Mouse (Mus musculus): ENCODE results near the gene Pgam5. TPM values are rescaled to one million over a fixed set of nuclear protein-coding genes. Genes with fewer than 3 reads are reported as not detected.
A peak's percentile ranks its signal among the peaks of the same experiment; 100 is the strongest.

Pgam5 gene
- total RNA-seq, 2 experiments from 2014 or later: 34.2 to 35.4 TPM

DNA sequence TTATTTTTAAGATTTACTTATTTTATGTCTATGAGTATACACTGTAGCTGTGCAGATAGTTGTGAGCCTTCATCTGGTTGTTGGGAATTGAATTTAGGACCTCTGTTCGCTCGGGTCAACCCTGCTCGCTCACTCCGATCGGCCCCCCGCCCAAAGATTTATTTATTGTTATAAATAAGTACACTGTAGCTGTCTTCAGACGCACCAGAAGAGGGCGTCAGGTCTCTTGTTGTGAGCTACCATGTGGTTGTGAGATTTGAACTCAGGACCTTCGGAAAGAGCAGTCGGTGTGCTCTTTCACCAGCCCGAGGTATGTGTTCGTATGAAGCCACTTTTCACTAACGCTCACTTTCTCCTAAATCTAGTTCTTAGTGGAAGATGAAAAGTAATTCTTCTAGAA lies 38.1 kb downstream of the Pgam5 start:
- intact Hi-C loops (cut with DNase I): no loop called here
- DNase-seq: peak in 1 of 2 experiments; percentile 6

DNA sequence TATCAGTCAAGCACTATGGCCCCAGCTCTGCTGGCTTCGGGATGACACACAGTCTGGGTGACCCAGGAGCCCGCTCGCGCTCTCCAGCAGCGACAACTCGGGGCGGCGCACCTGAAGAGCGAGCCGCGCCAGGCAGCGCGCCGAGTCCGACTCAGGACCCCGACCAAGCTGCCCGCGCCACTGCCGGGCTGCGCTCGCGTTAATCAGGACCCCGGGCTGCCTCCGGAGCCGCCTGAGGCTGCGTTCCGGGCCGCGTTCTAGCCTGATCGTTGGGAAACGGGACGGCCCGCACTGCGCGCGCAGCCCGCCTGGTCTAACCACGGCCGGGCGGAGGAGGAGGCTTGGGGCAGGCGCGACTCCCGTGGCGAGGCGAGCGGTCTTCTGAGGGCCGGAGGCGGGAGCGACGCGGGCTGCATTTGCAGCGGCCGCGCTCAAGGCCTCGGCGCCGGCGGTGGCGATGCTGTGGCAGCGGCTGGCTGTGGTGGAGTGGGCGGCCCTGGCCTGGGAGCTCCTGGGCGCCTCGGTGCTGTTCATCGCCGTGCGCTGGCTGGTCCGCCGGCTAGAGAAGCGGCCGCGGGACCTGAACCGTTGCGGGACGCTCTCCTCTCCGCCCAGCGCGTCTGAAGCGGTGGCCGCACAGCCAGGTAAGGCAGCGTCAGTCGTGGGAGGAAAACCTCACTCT lies 38.8 kb downstream of the Pgam5 start, which contains the start of gene Ankle2:
TSS of gene Ankle2 (plus strand) at position 225 of the 682 bp plus-strand sequence.
- peak; percentile 93 to 97 for DNase-seq
- intact Hi-C loops (cut with DNase I): no loop called here

DNA sequence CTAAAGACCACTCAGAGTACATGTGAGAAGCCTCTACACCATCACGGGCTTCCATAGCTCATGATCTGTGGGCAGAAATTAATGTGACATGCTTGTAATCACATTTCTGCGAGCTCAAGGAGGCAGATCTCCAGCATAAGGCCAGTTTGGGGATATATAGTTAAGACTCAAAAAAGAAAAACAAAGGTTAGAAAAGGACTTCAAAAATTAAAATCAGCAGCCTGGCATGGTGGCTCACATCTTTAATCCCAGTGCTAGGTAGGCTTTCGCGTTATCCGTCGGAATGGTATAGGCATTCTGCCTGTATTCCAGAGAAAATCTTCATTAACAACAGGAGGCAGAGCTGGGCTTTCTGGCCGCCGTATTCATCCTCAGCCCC lies 39.3 kb downstream of the Pgam5 start:
- intact Hi-C loops (cut with DNase I): no loop called here
- peak in 1 of 2 experiments; percentile 2 for DNase-seq

DNA sequence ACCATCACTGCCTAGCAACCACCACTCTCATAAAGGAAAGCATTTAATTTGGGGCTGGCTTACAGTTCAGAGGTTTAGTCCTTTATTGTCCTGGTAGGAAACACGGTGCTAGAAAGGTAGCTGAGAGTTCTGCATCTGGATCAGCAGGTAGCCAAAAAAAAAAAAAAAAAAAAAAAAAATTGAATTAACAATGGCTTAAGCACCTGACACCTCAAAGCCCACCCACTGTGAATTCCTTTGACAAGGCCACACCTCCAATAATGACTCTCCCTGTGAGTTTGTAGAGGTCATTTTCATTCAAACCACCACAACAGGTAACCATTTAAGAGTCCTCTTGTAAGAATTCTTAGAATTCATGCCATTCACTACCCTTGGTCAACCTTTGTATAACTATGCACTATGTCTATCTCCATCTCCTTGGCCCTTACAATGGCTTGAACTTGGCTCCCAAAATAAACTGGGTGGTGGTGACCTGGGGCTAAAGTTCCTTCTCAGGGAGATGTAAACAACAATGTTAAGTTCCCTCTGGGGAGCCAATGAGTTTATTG lies 42.3 kb downstream of the Pgam5 start:
- intact Hi-C loops (cut with DNase I): no loop called here
- DNase-seq: no peak

DNA sequence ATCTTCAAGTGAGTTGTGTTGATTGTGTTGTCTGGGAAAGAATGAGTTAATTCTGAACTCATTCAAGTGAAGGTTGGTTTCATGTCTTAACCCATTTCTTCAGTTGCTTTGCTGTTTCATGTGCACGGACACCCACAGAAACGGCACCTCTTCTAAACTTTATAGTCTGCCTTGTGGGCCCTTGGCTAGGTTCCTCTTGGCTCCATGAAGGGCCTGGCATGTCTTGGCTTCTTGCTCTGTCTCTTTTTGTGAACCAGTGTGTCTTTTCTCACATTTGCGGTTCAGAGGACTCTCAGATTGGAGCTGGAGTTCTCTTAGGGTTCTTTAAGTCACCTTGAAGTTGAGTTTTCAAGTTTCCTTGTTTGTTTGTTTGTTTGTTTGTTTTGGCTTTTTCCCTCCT lies 44.7 kb downstream of the Pgam5 start:
- intact Hi-C loops (cut with DNase I): no loop called here
- DNase-seq: no peak

DNA sequence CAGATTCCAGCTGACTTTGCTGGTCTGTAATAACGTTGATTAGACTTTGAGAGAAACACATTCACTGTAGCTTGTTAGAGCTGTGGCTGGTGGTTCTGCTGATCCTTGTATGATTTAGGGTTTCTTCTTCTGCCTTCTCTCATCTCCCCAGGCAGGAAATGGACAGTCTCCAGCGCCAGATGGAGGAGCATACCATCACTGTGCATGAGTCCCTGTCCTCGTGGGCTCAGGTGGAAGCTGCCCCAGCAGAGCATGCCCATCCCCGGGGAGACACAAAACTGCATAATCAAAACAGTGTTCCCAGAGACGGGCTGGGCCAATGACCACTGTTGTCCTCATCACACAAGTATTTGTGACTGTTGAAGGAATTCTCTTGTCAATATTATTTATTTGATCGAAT lies 47.0 kb downstream of the Pgam5 start:
- no peak for DNase-seq
- intact Hi-C loops (cut with DNase I): no loop called here

DNA sequence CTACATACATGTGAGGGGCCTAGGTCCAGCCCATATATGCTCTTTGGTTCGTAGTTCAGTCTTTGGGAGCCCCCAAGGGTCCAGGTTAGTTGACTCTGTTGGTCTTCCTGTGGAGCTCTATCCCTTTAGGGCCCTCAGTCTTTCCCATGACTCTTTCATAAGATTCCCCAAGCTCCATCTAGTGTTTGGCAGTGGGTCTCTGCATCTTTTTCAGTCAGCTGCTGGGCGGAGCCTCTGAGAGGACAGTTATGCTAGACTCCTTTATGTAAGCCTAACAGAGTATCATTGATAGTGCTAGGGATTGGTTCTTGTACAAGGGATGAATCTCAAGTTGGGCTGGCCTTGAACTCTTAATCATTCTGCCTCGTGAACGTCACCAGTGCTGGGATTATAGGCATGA lies 49.4 kb downstream of the Pgam5 start:
- intact Hi-C loops (cut with DNase I): no loop called here
- DNase-seq: no peak

DNA sequence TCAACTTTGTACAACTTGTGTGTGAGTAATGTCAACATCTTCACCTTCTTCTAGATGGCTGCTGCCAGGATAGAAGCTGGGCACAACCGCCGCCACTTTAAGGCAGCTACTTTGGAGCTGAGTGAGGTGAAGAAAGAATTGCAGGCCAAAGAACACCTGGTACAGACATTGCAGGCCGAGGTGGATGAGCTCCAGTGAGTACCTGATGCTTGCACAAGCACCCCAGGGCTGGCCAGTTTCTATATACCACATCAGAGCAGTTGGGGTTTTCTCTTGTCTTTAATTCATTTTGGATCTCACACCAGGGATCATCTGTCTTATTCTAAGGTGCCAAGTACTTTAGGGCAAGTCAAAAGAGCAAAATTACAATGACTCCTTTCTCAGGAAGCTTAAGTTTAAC lies 52.9 kb downstream of the Pgam5 start:
- no peak for DNase-seq
- intact Hi-C loops (cut with DNase I): no loop called here

DNA sequence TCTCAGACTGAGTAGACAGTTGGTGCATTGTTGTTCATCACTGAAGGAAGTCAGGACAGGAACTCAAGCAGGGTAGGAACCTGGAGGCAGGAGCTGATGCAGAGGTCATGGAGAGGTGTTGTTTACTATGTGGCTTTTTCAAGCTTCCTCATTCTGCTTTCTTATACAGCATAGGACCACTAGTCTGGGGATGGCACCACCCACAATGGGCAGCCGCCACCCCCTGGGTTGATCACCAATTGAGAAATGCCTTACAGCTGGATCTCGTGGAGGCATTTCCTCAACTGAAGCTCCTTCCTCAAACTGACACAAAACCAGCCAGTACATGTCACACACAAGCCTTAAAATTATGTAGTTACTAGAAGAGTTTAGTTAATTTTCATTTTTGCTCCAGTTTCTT lies 58.4 kb downstream of the Pgam5 start:
- DNase-seq: no peak
- intact Hi-C loops (cut with DNase I): no loop called here

Other genes with a start within 250 kb of the Pgam5 start
- 1 to 10 TPM; 1.7 to 3.0 TPM for gene Gm17655, start 197.4 kb downstream of the Pgam5 start, total RNA-seq (2021)
- gene Gm35315, start 175.5 kb downstream of the Pgam5 start, total RNA-seq (2021): under 1 TPM in 1 of 2 experiments, not detected in 1; 0.08 TPM
- gene Plcxd1, start 169.9 kb downstream of the Pgam5 start, total RNA-seq (2021): not detected
- 10 to 100 TPM; 27.2 to 28.8 TPM for gene Gtpbp6, start 161.7 kb downstream of the Pgam5 start, total RNA-seq (2021)
- gene Zfp605, start 159.8 kb downstream of the Pgam5 start, total RNA-seq (2021): 1 to 10 TPM; 2.7 to 2.9 TPM
- 10 to 100 TPM; 13.2 to 13.8 TPM for gene Chfr, start 134.1 kb downstream of the Pgam5 start, total RNA-seq (2021)
- 10 to 100 TPM; 49.4 to 50.0 TPM for gene Golga3, start 93.2 kb downstream of the Pgam5 start, total RNA-seq (2021)
- 10 to 100 TPM; 29.4 to 30.5 TPM for gene Ankle2, start 38.9 kb downstream of the Pgam5 start, total RNA-seq (2021)
- 100 to 1,000 TPM; 100 to 125 TPM for gene Pxmp2, start 16.3 kb upstream of the Pgam5 start, total RNA-seq (2021)
- 1 to 10 TPM; 2.0 to 2.9 TPM for gene Pole, start 16.4 kb upstream of the Pgam5 start, total RNA-seq (2021)
- gene P2rx2, start 73.3 kb upstream of the Pgam5 start, total RNA-seq (2021): not detected
- not detected for gene Lrcol1, start 74.8 kb upstream of the Pgam5 start, total RNA-seq (2021)
- 10 to 100 TPM; 38.5 to 50.5 TPM for gene Fbrsl1, start 178.6 kb upstream of the Pgam5 start, total RNA-seq (2021)

Data from heart, postnatal 36 days (tissue).